Mouse (Mus musculus): ENCODE measurements around the gene Zfp874b.
A peak's percentile ranks its signal among the peaks of the same experiment; 100 is the strongest.

DNA sequence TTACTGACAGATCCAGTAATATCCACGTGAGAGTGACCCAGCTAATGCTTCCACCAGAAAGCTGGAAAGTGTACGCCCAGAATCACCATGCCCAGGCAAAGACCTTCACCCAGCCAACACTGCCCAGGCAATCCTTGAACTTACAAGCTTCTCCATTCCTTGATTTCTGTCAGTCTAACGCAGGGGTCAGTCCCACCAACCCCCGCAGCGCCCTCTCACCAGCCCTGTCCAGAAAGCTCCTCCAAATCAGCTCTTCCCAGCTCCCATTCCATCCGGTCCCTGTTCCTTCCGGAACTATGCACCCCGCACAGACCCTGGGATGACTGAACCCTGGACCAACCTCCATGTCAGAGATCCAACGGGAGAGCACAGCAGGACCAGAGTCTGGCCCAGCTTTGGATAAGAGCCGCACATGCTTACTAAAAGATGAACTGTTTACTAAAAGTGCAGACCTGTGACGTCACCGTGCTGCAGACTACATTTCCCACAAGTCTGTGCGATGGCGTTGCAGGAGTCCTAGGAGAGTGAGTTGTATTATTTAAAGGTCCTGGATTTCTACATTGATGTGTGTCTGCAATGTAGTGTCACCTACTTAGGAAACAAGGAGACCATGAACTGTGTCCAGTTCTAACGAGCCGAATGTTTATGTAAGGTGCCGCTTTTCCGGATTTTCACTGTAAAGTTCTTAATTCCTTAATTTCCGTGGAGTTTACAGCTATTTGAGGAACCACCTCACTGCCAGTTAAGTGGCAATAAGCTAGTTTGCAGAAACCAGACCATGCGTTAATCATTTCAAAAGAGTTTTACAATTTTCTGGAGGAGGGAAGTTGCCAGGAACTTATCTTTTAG, 32.7 kb downstream of the Zfp874b start, which contains the start of gene Zfp874a:
- TF ChIP-seq EP300 (IDR thresholded peaks at IDR 0.05; ENCODE audit: low read depth) (no peak), CTCF (IDR thresholded peaks at IDR 0.05; ENCODE audit: low read depth) (peak; percentile 8; the same call in 1 of the 2 replicates)

Measured in liver, postnatal 0 days (tissue).